Mouse (Mus musculus): ENCODE measurements around the gene Kif1a. TPM values are rescaled to one million over a fixed set of nuclear protein-coding genes. Genes with fewer than 3 reads are reported as not detected.

The Kif1a gene
- polyA plus RNA-seq, 1 experiment from 2014 or later, result 7.7 TPM

DNA sequence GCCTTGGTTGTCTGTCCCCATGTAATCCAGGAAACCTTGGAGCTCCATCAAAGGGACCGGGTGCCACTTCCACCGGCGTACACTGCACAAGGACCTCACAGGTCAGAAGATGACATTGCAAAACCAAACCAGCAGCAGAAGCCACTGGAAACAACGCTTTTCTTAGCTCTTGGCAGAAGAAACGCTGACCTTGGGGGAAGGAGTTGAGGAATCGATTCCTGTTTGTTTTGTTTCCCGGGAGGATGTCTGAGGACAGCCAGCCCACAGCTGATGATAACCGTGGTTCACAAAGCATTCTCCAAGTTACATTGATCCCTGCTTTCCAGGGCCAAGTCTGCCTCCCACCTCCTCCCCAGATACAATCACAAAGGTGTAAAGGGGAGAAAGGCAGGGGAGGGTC is 22.3 kb upstream of the Kif1a start:
- 51% methylated on average over 8 of the region's 8 CpGs for WGBS
- Histone ChIP-seq H3K4me3 (ENCODE audit: low read depth, low read length) (no peak overlapping the region), H3K9me3 (ENCODE audit: control insufficient read depth, low read length) (no peaks in the 10 kb centered on the region), H3K36me3 (ENCODE audit: control insufficient read depth, insufficient read depth, low read length) (no peaks in the 10 kb centered on the region), H3K4me2 (replicated peaks; ENCODE audit: low read depth) (no peak overlapping the region), H3K9ac (ENCODE audit: low read length) (no peak overlapping the region), H3K27me3 (ENCODE audit: control insufficient read depth, insufficient read depth, low read length) (no peaks in the 10 kb centered on the region), H3K4me1 (replicated peaks; ENCODE audit: control insufficient read depth, insufficient read depth) (no peaks in the 10 kb centered on the region), H3K27ac (replicated peaks) (no peak overlapping the region)
- no peak for ATAC-seq (ENCODE audit: low FRiP score, low TSS enrichment)
- DNase-seq (ENCODE audit: low spot score), result no peak
- no peak for TF ChIP-seq CTCF (IDR thresholded peaks at IDR 0.05; ENCODE audit: low read depth)
- no peak for TF ChIP-seq EP300 (optimal IDR thresholded peaks at IDR 0.05)

- no peak for TF ChIP-seq CTCF (IDR thresholded peaks at IDR 0.05; ENCODE audit: low read depth)
- TF ChIP-seq EP300 (optimal IDR thresholded peaks at IDR 0.05), result no peak
Measured at GRCm38 (mm10) chr1:93123179-93123854, 21.6 kb upstream of the Kif1a start.

GRCm38 (mm10) chr1:93118816-93119215 is 17.1 kb upstream of the Kif1a start:
- ATAC-seq (ENCODE audit: low FRiP score, low TSS enrichment) (no peak), DNase-seq (ENCODE audit: low spot score) (no peak)
- Histone ChIP-seq H3K4me3 (ENCODE audit: low read depth, low read length) (no peak overlapping the region), H3K9me3 (ENCODE audit: control insufficient read depth, low read length) (no peaks in the 10 kb centered on the region), H3K4me1 (replicated peaks; ENCODE audit: control insufficient read depth, insufficient read depth) (no peaks in the 10 kb centered on the region), H3K9ac (ENCODE audit: low read length) (no peak overlapping the region), H3K36me3 (ENCODE audit: control insufficient read depth, insufficient read depth, low read length) (no peaks in the 10 kb centered on the region), H3K27ac (replicated peaks) (no peak overlapping the region), H3K4me2 (replicated peaks; ENCODE audit: low read depth) (no peak overlapping the region), H3K27me3 (ENCODE audit: control insufficient read depth, insufficient read depth, low read length) (no peaks in the 10 kb centered on the region)
- WGBS, result 40% methylated on average over 4 of the region's 4 CpGs
- TF ChIP-seq EP300 (optimal IDR thresholded peaks at IDR 0.05) (no peak), CTCF (IDR thresholded peaks at IDR 0.05; ENCODE audit: low read depth) (no peak)

More at GRCm38 (mm10) chr1:93123179-93123854, 21.6 kb upstream of the Kif1a start:
- Histone ChIP-seq H3K27me3 (ENCODE audit: control insufficient read depth, insufficient read depth, low read length) (no peaks in the 10 kb centered on the region), H3K36me3 (ENCODE audit: control insufficient read depth, insufficient read depth, low read length) (no peaks in the 10 kb centered on the region), H3K27ac (replicated peaks) (no peak overlapping the region), H3K4me2 (replicated peaks; ENCODE audit: low read depth) (no peak overlapping the region), H3K4me1 (replicated peaks; ENCODE audit: control insufficient read depth, insufficient read depth) (no peaks in the 10 kb centered on the region), H3K9me3 (ENCODE audit: control insufficient read depth, low read length) (no peaks in the 10 kb centered on the region), H3K4me3 (ENCODE audit: low read depth, low read length) (no peak overlapping the region), H3K9ac (ENCODE audit: low read length) (no peak overlapping the region)
- DNase-seq (ENCODE audit: low spot score) (no peak), ATAC-seq (ENCODE audit: low FRiP score, low TSS enrichment) (no peak)
- WGBS, result 60% methylated on average over 11 of the region's 11 CpGs

- 21% methylated on average over 12 of the region's 13 CpGs for WGBS
- no peak for DNase-seq (ENCODE audit: low spot score)
- no peak overlapping the region for H3K27ac ChIP-seq (replicated peaks)
- H3K9ac ChIP-seq (ENCODE audit: low read length), result peak overlapping the region; percentile 41; the same call in 1 of the 2 replicates
- H3K27me3 ChIP-seq (ENCODE audit: control insufficient read depth, insufficient read depth, low read length), result no peaks in the 10 kb centered on the region
- TF ChIP-seq CTCF (IDR thresholded peaks at IDR 0.05; ENCODE audit: low read depth) (no peak), EP300 (optimal IDR thresholded peaks at IDR 0.05) (no peak)
- peak overlapping the region; percentile 55 for H3K4me2 ChIP-seq (replicated peaks; ENCODE audit: low read depth)
- no peak for ATAC-seq (ENCODE audit: low FRiP score, low TSS enrichment)
- peak overlapping the region; percentile 27 for H3K4me3 ChIP-seq (ENCODE audit: low read depth, low read length)
- no peaks in the 10 kb centered on the region for H3K36me3 ChIP-seq (ENCODE audit: control insufficient read depth, insufficient read depth, low read length)
- H3K9me3 ChIP-seq (ENCODE audit: control insufficient read depth, low read length), result no peaks in the 10 kb centered on the region
- no peaks in the 10 kb centered on the region for H3K4me1 ChIP-seq (replicated peaks; ENCODE audit: control insufficient read depth, insufficient read depth)
Measured at GRCm38 (mm10) chr1:93115471-93115870, 13.7 kb upstream of the Kif1a start.

DNA sequence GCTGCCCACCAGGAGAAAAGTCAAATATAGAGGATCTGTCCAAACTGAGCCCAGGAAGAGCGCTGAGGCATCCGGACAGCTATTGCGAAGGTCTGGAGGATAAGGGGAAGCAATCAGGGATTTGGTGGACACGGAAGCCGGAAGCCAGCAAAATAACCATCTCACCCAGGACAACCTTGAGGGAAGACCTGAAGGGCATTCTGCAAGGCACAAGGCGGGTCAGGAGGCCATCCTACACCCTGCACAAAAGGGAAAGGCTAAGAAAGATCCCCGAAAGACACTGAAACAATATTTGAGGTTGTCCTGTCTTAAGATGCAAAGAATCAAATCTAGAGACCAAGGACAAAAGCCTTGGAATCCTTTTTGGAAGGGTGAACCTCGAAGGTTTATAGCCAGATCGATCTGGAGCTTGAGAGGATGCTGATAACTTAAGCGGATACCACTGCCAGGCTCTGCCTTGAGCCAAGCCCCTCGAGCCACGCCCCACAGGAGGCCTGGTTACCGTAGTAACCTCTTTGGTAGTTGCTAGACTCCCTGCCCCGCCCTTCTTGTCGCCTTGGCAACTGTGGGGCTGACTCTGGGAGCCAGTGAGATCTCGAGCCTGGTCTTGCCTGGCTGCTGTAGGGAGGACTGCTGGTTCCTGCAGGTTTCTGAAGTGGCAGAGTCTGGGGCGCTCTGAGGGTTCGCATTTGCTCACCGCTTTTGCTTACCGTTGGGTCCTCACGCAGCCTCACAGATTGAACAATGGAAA is 13.1 kb upstream of the Kif1a start:
- Histone ChIP-seq H3K9me3 (ENCODE audit: control insufficient read depth, low read length) (no peaks in the 10 kb centered on the region), H3K4me1 (replicated peaks; ENCODE audit: control insufficient read depth, insufficient read depth) (no peaks in the 10 kb centered on the region), H3K4me2 (replicated peaks; ENCODE audit: low read depth) (peak overlapping the region; percentile 55), H3K36me3 (ENCODE audit: control insufficient read depth, insufficient read depth, low read length) (no peaks in the 10 kb centered on the region), H3K4me3 (ENCODE audit: low read depth, low read length) (peak overlapping the region; percentile 27), H3K27me3 (ENCODE audit: control insufficient read depth, insufficient read depth, low read length) (no peaks in the 10 kb centered on the region), H3K27ac (replicated peaks) (no peak overlapping the region), H3K9ac (ENCODE audit: low read length) (peak overlapping the region; percentile 41; the same call in 1 of the 2 replicates)
- TF ChIP-seq EP300 (optimal IDR thresholded peaks at IDR 0.05), result no peak
- 0 out of 2 replicates have a peak, but pooled peaks have one; percentile 2 for TF ChIP-seq CTCF (IDR thresholded peaks at IDR 0.05; ENCODE audit: low read depth)
- ATAC-seq (ENCODE audit: low FRiP score, low TSS enrichment), result peak; percentile 90
- WGBS, result 25% methylated on average over 21 of the region's 21 CpGs
- DNase-seq (ENCODE audit: low spot score), result peak; percentile 83

DNA sequence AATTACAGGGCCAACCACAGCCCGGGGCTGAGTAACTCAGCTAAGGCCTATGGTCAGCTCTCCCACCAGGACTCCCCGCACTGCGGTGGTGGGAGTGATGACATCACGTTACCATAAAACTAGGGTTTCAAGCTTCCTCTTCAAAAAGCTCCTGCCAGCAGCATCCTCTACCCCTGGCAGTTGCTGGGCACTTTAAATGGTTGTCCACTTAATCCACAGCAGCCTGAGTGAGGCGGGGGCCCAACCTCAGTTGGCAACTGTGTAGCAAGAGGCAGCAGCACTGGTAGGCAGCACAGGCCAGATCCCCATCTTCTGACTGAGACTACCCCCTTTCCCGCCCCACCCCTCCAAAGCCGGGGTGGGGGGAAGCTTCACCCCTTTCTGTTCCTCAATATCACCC is 949 bp upstream of the Kif1a start:
- ATAC-seq (ENCODE audit: low FRiP score, low TSS enrichment) (no peak), DNase-seq (ENCODE audit: low spot score) (no peak)
- Histone ChIP-seq H3K9ac (ENCODE audit: low read length) (no peak overlapping the region), H3K4me1 (replicated peaks; ENCODE audit: control insufficient read depth, insufficient read depth) (peaks cover 3% of the 10 kb centered on the region; the same call in 1 of the 2 replicates), H3K4me2 (replicated peaks; ENCODE audit: low read depth) (no peak overlapping the region), H3K27ac (replicated peaks) (no peak overlapping the region), H3K9me3 (ENCODE audit: control insufficient read depth, low read length) (no peaks in the 10 kb centered on the region), H3K27me3 (ENCODE audit: control insufficient read depth, insufficient read depth, low read length) (peaks cover 7% of the 10 kb centered on the region; the same call in 1 of the 2 replicates), H3K4me3 (ENCODE audit: low read depth, low read length) (no peak overlapping the region), H3K36me3 (ENCODE audit: control insufficient read depth, insufficient read depth, low read length) (no peaks in the 10 kb centered on the region)
- WGBS, result 72% methylated on average over 7 of the region's 7 CpGs
- TF ChIP-seq CTCF (IDR thresholded peaks at IDR 0.05; ENCODE audit: low read depth) (no peak), EP300 (optimal IDR thresholded peaks at IDR 0.05) (no peak)

Data from stomach, postnatal 0 days (tissue).